20 mouse cellular contexts compared by ENCODE assay signal in genomic region chr14:51094921-51095320, GRCm38 (mm10). TPM values are rescaled to one million over a fixed set of nuclear protein-coding genes. Genes with fewer than 3 reads are reported as not detected.
"Had no signal": no experiment of that assay in that cellular context is flagged by ENCODE, and none has a peak within 500 bp of the region (broad histone marks: within the 10 kb centered on the region; RNA-seq: fewer than 3 reads in every experiment).

No protein-coding gene starts in this region.

- DNase-seq: kidney, adult 9 months; kidney, postnatal 36 days; layer of hippocampus, postnatal 36 days; lung, adult 2 months; thymus, postnatal 36 days had no signal

- H3K4me3 ChIP-seq: limb, embryonic 12.5 days; liver, embryonic 15.5 days; midbrain, embryonic 15.5 days; neural tube, embryonic 12.5 days had no signal

- H3K4me1 ChIP-seq: limb, embryonic 12.5 days; neural tube, embryonic 12.5 days had no signal

- H3K27ac ChIP-seq: kidney, postnatal 0 days; limb, embryonic 12.5 days; liver, embryonic 15.5 days; midbrain, embryonic 15.5 days; neural tube, embryonic 12.5 days had no signal

RNA-seq across cellular contexts. Expression of gene Ang, which starts 4.0 kb away (rescaled TPM):
- total RNA-seq: monocyte, adult 5-6 weeks had no signal

RNA-seq across cellular contexts. Expression of gene Eddm3b, which starts 19.3 kb away (rescaled TPM):
- total RNA-seq: layer of hippocampus, adult 18-20 months; layer of hippocampus, postnatal 36 days; left cerebral cortex, adult 8-10 months; left cerebral cortex, postnatal 25 days; monocyte, adult 5-6 weeks; neutrophil, adult 5-6 weeks had no signal
- polyA plus RNA-seq: limb, embryonic 12.5 days; liver, embryonic 11.5 days; liver, embryonic 15.5 days; lung, adult 2 months; midbrain, embryonic 11.5 days; midbrain, embryonic 15.5 days; neural tube, embryonic 12.5 days; spleen, adult 2 months; stomach, embryonic 16.5 days; thymus, postnatal 0 days had no signal

RNA-seq across cellular contexts. Expression of gene Olfr750, which starts 20.7 kb away (rescaled TPM):
- total RNA-seq: layer of hippocampus, adult 18-20 months; layer of hippocampus, postnatal 36 days; left cerebral cortex, adult 8-10 months; left cerebral cortex, postnatal 25 days; monocyte, adult 5-6 weeks; neutrophil, adult 5-6 weeks had no signal
- polyA plus RNA-seq: kidney, postnatal 0 days; limb, embryonic 12.5 days; liver, embryonic 11.5 days; liver, embryonic 15.5 days; midbrain, embryonic 11.5 days; neural tube, embryonic 12.5 days; spleen, adult 2 months; stomach, embryonic 16.5 days; thymus, postnatal 0 days had no signal
